Mouse (Mus musculus): ENCODE results near the gene Hmgcs2.

- TF ChIP-seq CTCF (IDR thresholded peaks at IDR 0.05; ENCODE audit: low read depth, low read length): no peak
- TF ChIP-seq POLR2A (IDR thresholded peaks at IDR 0.05; ENCODE audit: extremely low read depth, insufficient read depth, low read length): no peak
Observed at GRCm38 (mm10) chr3:98233504-98233903, 46.7 kb upstream of the Hmgcs2 start.

Measured in liver, adult 2 months (tissue).